Mouse (Mus musculus): ENCODE measurements around the gene Calcoco2. TPM values are rescaled to one million over a fixed set of nuclear protein-coding genes. Genes with fewer than 3 reads are reported as not detected.
"Not testable (repeated sequence)": the region's sequence is repeated elsewhere in the genome, so short reads cannot be mapped to it uniquely, and the experiment has no call there.

Calcoco2 gene
- not detected in 2 replicates for polyA plus RNA-seq (2015; fragmentation: Nextera tagmentation; extraction: Ambion mirVana)

GRCm38 (mm10) chr11:96111751-96112150 is at the start of gene Calcoco2:
Gene Calcoco2, minus strand, starts transcription at chr11:96111964.
- no peaks in the 10 kb centered on the region for H3K27me3 ChIP-seq
- no peaks in the 10 kb centered on the region for H3K9me3 ChIP-seq
- no peak within 1 kb of the TSS for H3K4me3 ChIP-seq
- no peaks in the 10 kb centered on the region for H3K36me3 ChIP-seq
- H3K4me1 ChIP-seq, result no peaks in the 10 kb centered on the region
- WGBS, result 42% methylated on average over 14 of the region's 14 CpGs
- no peak within 1 kb of the TSS for H3K4me2 ChIP-seq
- ATAC-seq (ENCODE audit: insufficient number of reproducible peaks, low FRiP score, low TSS enrichment, low read depth), result no peak
- no peak within 1 kb of the TSS for H3K27ac ChIP-seq
- no peak within 1 kb of the TSS for H3K9ac ChIP-seq

DNA sequence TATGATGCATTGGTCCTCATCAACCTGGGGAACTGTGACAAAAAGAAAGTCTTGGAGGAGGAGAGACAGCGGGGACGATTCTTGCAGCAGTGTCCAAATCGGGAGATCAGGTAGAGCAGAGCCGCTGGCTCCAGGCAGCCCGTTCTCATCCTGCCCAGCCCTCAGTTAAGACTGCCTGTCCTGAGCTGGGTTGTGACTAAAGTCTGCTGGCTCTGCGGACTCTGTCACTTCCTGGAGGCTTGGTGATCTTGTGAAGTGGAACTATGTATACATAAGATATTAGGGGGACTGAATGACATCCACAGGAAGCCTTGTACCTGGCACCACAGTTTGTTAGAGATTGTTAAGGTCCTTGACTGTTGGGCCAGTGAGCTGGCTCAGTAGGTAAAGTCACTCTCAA is 35.7 kb upstream of the Calcoco2 start:
- H3K4me3 ChIP-seq, result no peak overlapping the region
- no peak for ATAC-seq (ENCODE audit: insufficient number of reproducible peaks, low FRiP score, low TSS enrichment, low read depth)
- H3K27ac ChIP-seq, result no peak overlapping the region
- no peaks in the 10 kb centered on the region for H3K9me3 ChIP-seq
- no peaks in the 10 kb centered on the region for H3K36me3 ChIP-seq
- H3K4me1 ChIP-seq, result peaks cover 5% of the 10 kb centered on the region; the same call in 1 of the 2 replicates
- H3K9ac ChIP-seq, result no peak overlapping the region
- peaks cover 65% of the 10 kb centered on the region for H3K27me3 ChIP-seq
- H3K4me2 ChIP-seq, result no peak overlapping the region
- 80% methylated on average over 6 of the region's 6 CpGs for whole genome bisulfite sequencing

DNA sequence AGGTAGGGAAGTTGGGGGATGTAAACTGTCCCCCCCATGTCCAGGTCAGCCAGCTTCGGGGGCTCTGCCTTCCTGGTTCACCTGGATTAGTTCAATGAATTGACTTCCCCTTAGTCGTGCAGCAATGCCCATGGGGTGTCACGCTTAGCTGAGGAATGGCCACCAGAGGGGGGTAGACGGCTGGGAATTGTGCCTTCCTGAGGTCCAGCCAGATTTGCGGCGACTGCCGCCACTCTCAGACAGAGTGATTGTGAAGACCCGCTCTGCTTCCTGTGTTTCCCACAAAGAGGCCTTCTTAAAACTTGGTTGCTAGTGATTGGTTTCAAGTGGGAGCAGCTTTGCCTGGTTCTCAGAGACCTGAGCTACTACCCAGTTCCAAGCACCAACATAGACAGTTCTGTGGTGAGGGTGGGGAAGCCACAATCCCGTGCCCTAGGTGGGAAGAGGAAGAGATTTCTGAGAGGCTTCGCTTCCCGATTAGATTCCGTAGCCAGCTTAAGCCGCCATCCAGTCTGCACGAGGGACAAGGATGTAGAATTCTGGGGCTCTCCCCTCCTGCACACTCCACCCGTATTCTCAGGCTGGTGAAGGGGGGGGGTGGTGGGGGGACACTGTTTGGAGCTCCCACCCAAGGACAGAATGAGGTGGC is 34.0 kb upstream of the Calcoco2 start:
- H3K4me3 ChIP-seq, result peak overlapping the region; percentile 8; the same call in 1 of the 2 replicates
- 2% methylated on average over 15 of the region's 15 CpGs for WGBS
- H3K4me1 ChIP-seq, result peaks cover 5% of the 10 kb centered on the region; the same call in 1 of the 2 replicates
- peaks cover 50% of the 10 kb centered on the region for H3K27me3 ChIP-seq
- H3K4me2 ChIP-seq, result peak overlapping the region; percentile 32; the same call in 1 of the 2 replicates
- no peak overlapping the region for H3K27ac ChIP-seq
- no peaks in the 10 kb centered on the region for H3K9me3 ChIP-seq
- H3K36me3 ChIP-seq, result no peaks in the 10 kb centered on the region
- H3K9ac ChIP-seq, result no peak overlapping the region
- ATAC-seq (ENCODE audit: insufficient number of reproducible peaks, low FRiP score, low TSS enrichment, low read depth), result no peak

GRCm38 (mm10) chr11:96143766-96144165 is 32.0 kb upstream of the Calcoco2 start:
- Histone ChIP-seq H3K27me3 (peaks cover 40% of the 10 kb centered on the region), H3K9ac (no peak overlapping the region), H3K9me3 (no peaks in the 10 kb centered on the region), H3K27ac (no peak overlapping the region), H3K4me2 (no peak overlapping the region), H3K4me3 (no peak overlapping the region), H3K4me1 (peaks cover 5% of the 10 kb centered on the region; the same call in 1 of the 2 replicates), H3K36me3 (no peaks in the 10 kb centered on the region)
- ATAC-seq (ENCODE audit: insufficient number of reproducible peaks, low FRiP score, low TSS enrichment, low read depth), result no peak
- WGBS, result 59% methylated on average over 4 of the region's 4 CpGs

DNA sequence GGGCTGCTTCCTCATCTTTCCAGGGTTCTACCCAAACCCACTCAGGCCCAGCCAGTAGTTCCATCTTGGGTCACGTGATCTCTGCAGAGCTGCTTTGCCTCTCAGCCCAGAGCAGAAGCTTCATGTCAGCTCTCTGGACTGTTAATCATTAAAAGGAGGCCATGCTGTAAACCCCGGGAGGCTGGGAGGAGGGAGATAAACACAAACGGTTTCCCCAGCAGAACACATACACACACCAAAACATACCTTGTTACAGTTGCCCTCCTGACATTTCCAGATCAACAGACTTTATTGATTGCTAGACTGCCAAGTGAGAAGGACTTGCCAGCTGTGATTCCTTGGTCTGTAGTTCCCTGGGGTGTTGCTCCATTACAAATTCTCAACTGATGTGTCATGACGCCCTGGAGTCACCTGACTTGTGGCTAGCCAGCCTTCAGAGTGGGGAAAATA is 29.0 kb upstream of the Calcoco2 start:
- Histone ChIP-seq H3K9me3 (no peaks in the 10 kb centered on the region), H3K27me3 (peaks cover 15% of the 10 kb centered on the region), H3K4me1 (peaks cover 1% of the 10 kb centered on the region; the same call in 1 of the 2 replicates), H3K36me3 (no peaks in the 10 kb centered on the region), H3K9ac (no peak overlapping the region), H3K4me3 (no peak overlapping the region), H3K4me2 (no peak overlapping the region), H3K27ac (no peak overlapping the region)
- WGBS, result 20% methylated on average over 4 of the region's 4 CpGs
- no peak for ATAC-seq (ENCODE audit: insufficient number of reproducible peaks, low FRiP score, low TSS enrichment, low read depth)

DNA sequence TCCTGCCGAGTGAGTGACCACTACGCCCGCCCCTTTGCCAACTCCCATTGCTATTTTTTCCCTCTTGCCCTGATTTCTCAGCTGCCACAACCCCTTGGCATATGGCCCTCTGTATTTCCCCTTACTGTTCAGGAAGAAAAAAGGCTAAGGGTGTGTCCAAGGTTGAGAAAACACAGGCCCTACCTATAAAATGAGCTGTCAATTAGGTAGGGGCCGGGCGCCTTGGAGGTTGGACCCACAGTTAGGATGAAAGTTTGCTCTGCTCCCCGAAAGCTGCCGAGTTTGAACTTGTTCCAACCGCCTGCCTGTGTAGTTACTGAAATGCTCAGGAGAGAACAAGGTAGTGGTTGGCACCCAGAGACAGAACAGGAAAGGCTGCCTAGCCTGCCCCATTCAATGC is 24.1 kb upstream of the Calcoco2 start:
- Histone ChIP-seq H3K27me3 (peaks cover 7% of the 10 kb centered on the region), H3K9ac (no peak overlapping the region), H3K27ac (no peak overlapping the region), H3K4me2 (no peak overlapping the region), H3K9me3 (no peaks in the 10 kb centered on the region), H3K4me1 (peaks cover 6% of the 10 kb centered on the region), H3K4me3 (no peak overlapping the region), H3K36me3 (no peaks in the 10 kb centered on the region)
- ATAC-seq (ENCODE audit: insufficient number of reproducible peaks, low FRiP score, low TSS enrichment, low read depth), result no peak
- 45% methylated on average over 8 of the region's 8 CpGs for WGBS

GRCm38 (mm10) chr11:96133239-96133865 is 21.6 kb upstream of the Calcoco2 start, which contains the start of gene Ttll6:
Gene Ttll6, plus strand, starts transcription at chr11:96133786.
- WGBS, result 15% methylated on average over 16 of the region's 16 CpGs
- no peak within 1 kb of the TSS for H3K9ac ChIP-seq
- H3K4me3 ChIP-seq, result no peak within 1 kb of the TSS

DNA sequence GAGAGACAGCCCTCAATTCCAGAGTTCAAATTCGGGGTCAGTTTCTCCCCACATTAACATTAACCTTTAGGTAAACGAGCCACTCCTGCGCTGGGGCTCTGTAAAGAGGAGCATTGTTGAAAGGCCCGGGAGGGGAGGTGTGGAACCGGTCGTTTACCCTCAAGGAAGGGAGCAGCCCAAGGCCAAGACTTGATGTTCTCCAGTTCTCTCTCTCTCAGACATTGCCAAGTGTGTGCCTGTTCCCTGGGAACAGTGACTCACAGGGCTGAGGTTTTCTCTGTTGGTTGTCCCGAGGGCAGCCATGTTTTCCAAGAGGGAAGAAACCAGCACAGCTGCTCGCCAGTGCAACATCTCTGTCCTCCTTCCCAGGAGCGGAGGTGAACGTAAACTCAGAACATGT is 18.8 kb upstream of the Calcoco2 start:
- 55% methylated on average over 10 of the region's 10 CpGs for WGBS
- H3K27me3 ChIP-seq, result peaks cover 20% of the 10 kb centered on the region

More at GRCm38 (mm10) chr11:96133239-96133865, 21.6 kb upstream of the Calcoco2 start, which contains the start of gene Ttll6:
- H3K4me2 ChIP-seq, result peak within 1 kb of the TSS; percentile 27
- H3K27me3 ChIP-seq, result peaks cover 10% of the 10 kb centered on the region
- H3K9me3 ChIP-seq, result no peaks in the 10 kb centered on the region
- no peak for ATAC-seq (ENCODE audit: insufficient number of reproducible peaks, low FRiP score, low TSS enrichment, low read depth)
- no peaks in the 10 kb centered on the region for H3K36me3 ChIP-seq
- peaks cover 6% of the 10 kb centered on the region for H3K4me1 ChIP-seq
- H3K27ac ChIP-seq, result no peak within 1 kb of the TSS

DNA sequence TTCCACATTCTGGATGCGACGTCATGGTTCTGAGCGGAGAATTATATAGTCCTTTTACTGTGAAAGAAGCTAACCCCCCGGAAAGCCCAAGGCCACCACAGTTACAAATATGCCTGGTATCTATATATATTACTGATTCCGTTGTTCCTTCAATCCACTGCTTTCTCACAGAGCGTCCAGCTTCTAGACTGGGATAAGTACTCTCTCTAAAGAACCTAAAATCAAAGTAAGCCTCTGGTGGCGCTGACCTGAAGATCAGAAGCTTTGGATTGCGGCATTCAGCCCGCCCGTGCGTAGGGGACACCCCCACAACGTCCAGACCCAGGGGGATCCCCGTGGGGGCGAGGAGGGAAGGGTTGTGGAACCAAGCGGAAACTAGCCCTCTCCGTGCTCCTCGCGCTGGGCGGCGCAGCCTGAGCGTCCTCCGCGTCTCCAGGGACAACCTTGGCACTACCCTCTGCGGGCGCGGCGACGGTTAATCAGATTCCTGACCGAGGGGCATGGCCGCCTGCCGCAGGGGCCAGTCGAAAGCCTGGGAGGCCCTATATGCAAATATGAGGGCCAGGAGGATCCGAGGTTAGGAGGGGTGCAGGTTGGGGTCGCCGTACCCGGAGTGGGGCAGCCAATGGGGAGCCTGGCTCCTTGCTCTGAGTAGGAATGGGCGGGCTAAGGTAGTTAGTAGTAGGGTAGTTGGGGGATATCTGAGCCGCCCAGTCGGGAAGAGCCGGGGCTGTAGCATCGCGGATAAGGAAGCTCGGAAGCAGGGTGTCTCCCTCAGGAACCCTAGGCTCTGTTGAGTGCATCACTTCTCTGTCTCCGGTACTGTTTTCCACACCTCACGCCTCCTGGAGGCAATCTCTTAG is 12.5 kb upstream of the Calcoco2 start:
- 0 out of 2 replicates have a peak overlapping the region, but pooled peaks have one; percentile 1 for H3K9ac ChIP-seq
- no peak for ATAC-seq (ENCODE audit: insufficient number of reproducible peaks, low FRiP score, low TSS enrichment, low read depth)

More for the DNA sequence above, 18.8 kb upstream of the Calcoco2 start:
- H3K4me2 ChIP-seq, result no peak overlapping the region
- no peak for ATAC-seq (ENCODE audit: insufficient number of reproducible peaks, low FRiP score, low TSS enrichment, low read depth)
- peaks cover 6% of the 10 kb centered on the region for H3K4me1 ChIP-seq
- no peak overlapping the region for H3K9ac ChIP-seq
- no peak overlapping the region for H3K4me3 ChIP-seq
- H3K9me3 ChIP-seq, result no peaks in the 10 kb centered on the region
- no peak overlapping the region for H3K27ac ChIP-seq
- no peaks in the 10 kb centered on the region for H3K36me3 ChIP-seq

GRCm38 (mm10) chr11:96122806-96123205 is 11.0 kb upstream of the Calcoco2 start:
- peaks cover 49% of the 10 kb centered on the region for H3K27me3 ChIP-seq
- WGBS, result 67% methylated on average over 4 of the region's 4 CpGs

More for the DNA sequence above, 12.5 kb upstream of the Calcoco2 start:
- Histone ChIP-seq H3K4me1 (peaks cover 11% of the 10 kb centered on the region), H3K4me3 (peak overlapping the region; percentile 40), H3K4me2 (peak overlapping the region; percentile 70), H3K27me3 (peaks cover 49% of the 10 kb centered on the region), H3K36me3 (no peaks in the 10 kb centered on the region), H3K9me3 (no peaks in the 10 kb centered on the region), H3K27ac (no peak overlapping the region)
- WGBS, result 2% methylated on average over 45 of the region's 45 CpGs

DNA sequence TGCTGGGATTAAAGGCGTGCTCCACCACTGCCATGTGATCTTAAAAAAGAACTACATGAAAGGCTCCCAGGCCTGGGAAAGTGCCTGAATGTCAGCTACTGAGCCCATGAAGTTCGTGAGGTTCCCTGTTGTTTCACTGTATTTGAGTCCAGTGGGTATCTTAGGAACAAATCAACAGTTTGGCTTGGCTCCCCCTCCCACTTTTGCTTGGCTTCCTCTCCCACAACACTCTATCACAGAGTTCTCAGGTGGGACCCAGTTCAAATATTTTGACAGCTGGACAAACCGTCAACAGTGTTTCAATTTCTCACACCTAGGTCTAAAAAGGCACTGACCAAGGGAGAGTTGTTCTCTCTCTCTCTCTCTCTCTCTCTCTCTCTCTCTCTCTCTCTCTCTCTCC is 7.6 kb upstream of the Calcoco2 start:
- no peak overlapping the region for H3K27ac ChIP-seq

More at GRCm38 (mm10) chr11:96122806-96123205, 11.0 kb upstream of the Calcoco2 start:
- ATAC-seq (ENCODE audit: insufficient number of reproducible peaks, low FRiP score, low TSS enrichment, low read depth); H3K9ac ChIP-seq; H3K4me3 ChIP-seq; H3K4me2 ChIP-seq; H3K36me3 ChIP-seq; H3K27ac ChIP-seq; H3K9me3 ChIP-seq: not testable (repeated sequence)
- H3K4me1 ChIP-seq, result peaks cover 11% of the 10 kb centered on the region

More for the DNA sequence above, 7.6 kb upstream of the Calcoco2 start:
- Histone ChIP-seq H3K9ac (no peak overlapping the region), H3K36me3 (no peaks in the 10 kb centered on the region), H3K27me3 (peaks cover 26% of the 10 kb centered on the region), H3K4me3 (no peak overlapping the region), H3K4me1 (peaks cover 7% of the 10 kb centered on the region), H3K9me3 (no peaks in the 10 kb centered on the region), H3K4me2 (no peak overlapping the region)
- 61% methylated on average over 3 of the region's 3 CpGs for WGBS
- ATAC-seq (ENCODE audit: insufficient number of reproducible peaks, low FRiP score, low TSS enrichment, low read depth), result no peak
